ENCODE assay signal across 8 mouse cellular contexts in genomic region chr2:144527821-144528174, GRCm38 (mm10). TPM values are rescaled to one million over a fixed set of nuclear protein-coding genes. Genes with fewer than 3 reads are reported as not detected.
DNase-seq lines count a peak whose midpoint lies in the region; ATAC-seq lines count a peak whose summit lies in the region.

No protein-coding gene starts in this region.

- peak overlapping the region; percentile 77 for H3K4me2 ChIP-seq in neural tube, embryonic 11.5 days (ENCODE audit: low read depth)
- peak overlapping the region; percentile 50 for H3K4me2 ChIP-seq in forebrain, embryonic 11.5 days (ENCODE audit: low read depth, low read length, severe bottlenecking)
- peak overlapping the region; percentile 94 for H3K4me2 ChIP-seq in limb, embryonic 15.5 days
- H3K4me2 ChIP-seq in stomach, embryonic 14.5 days (replicated peaks; ENCODE audit: low read depth, low read length): peak overlapping the region; percentile 81

- no peaks in the 10 kb centered on the region; the same call in 1 of the 2 replicates for H3K4me1 ChIP-seq in neural tube, embryonic 11.5 days (ENCODE audit: control insufficient read depth, insufficient read depth, low read length)
- peaks cover 3% of the 10 kb centered on the region; the same call in 1 of the 2 replicates for H3K4me1 ChIP-seq in forebrain, embryonic 11.5 days (replicated peaks; ENCODE audit: control insufficient read depth, insufficient read depth, low read length)
- peaks cover 12% of the 10 kb centered on the region for H3K4me1 ChIP-seq in limb, embryonic 15.5 days
- peaks cover 12% of the 10 kb centered on the region for H3K4me1 ChIP-seq in stomach, embryonic 14.5 days (ENCODE audit: control insufficient read depth, insufficient read depth, low read length)

- H3K36me3 ChIP-seq in neural tube, embryonic 11.5 days (ENCODE audit: control insufficient read depth, insufficient read depth, low read length): 0 out of 2 replicates have a peak, but pooled peaks cover 5% of the 10 kb centered on the region
- H3K36me3 ChIP-seq in forebrain, embryonic 11.5 days (ENCODE audit: control insufficient read depth, insufficient read depth, low read length): no peaks in the 10 kb centered on the region; the same call in 1 of the 2 replicates
- H3K36me3 ChIP-seq in limb, embryonic 15.5 days: peaks cover 15% of the 10 kb centered on the region
- peaks cover 13% of the 10 kb centered on the region for H3K36me3 ChIP-seq in stomach, embryonic 14.5 days (ENCODE audit: control insufficient read depth, insufficient read depth, low read length)

- H3K27me3 ChIP-seq in neural tube, embryonic 11.5 days (ENCODE audit: control insufficient read depth, insufficient read depth, low read length): no peaks in the 10 kb centered on the region
- no peaks in the 10 kb centered on the region for H3K27me3 ChIP-seq in forebrain, embryonic 11.5 days (ENCODE audit: control insufficient read depth, insufficient read depth, low read length)
- H3K27me3 ChIP-seq in limb, embryonic 15.5 days: peaks cover 7% of the 10 kb centered on the region
- no peaks in the 10 kb centered on the region for H3K27me3 ChIP-seq in stomach, embryonic 14.5 days (ENCODE audit: control insufficient read depth, insufficient read depth, low read length)

- H3K27ac ChIP-seq in neural tube, embryonic 11.5 days (ENCODE audit: low read depth, low read length): peak overlapping the region; percentile 89
- peak overlapping the region; percentile 89 for H3K27ac ChIP-seq in forebrain, embryonic 11.5 days (ENCODE audit: low read depth, low read length)
- H3K27ac ChIP-seq in limb, embryonic 15.5 days: peak overlapping the region; percentile 86
- H3K27ac ChIP-seq in stomach, embryonic 14.5 days (ENCODE audit: low read length): peak overlapping the region; percentile 64

- peak; percentile 72 for ATAC-seq in neural tube, embryonic 11.5 days (ENCODE audit: insufficient read depth, low FRiP score, low TSS enrichment)
- ATAC-seq in forebrain, embryonic 11.5 days (replicated peaks; ENCODE audit: low FRiP score): peak; percentile 61
- no peak for ATAC-seq in limb, embryonic 15.5 days (ENCODE audit: insufficient number of reproducible peaks, low FRiP score, low TSS enrichment, low read depth)
- peak; percentile 34; the same call in 1 of the 2 replicates for ATAC-seq in stomach, embryonic 14.5 days (ENCODE audit: insufficient number of reproducible peaks, insufficient read depth, low FRiP score, low read depth)

- H3K4me3 ChIP-seq in neural tube, embryonic 11.5 days (ENCODE audit: low read depth, low read length): peak overlapping the region; percentile 84
- peak overlapping the region; percentile 90 for H3K4me3 ChIP-seq in forebrain, embryonic 11.5 days (ENCODE audit: low read depth, low read length)
- H3K4me3 ChIP-seq in limb, embryonic 15.5 days: peak overlapping the region; percentile 87
- peak overlapping the region; percentile 91 for H3K4me3 ChIP-seq in stomach, embryonic 14.5 days (ENCODE audit: low read depth, low read length)

- peak overlapping the region; percentile 80 for H3K9ac ChIP-seq in neural tube, embryonic 11.5 days (ENCODE audit: low read length)
- peak overlapping the region; percentile 82 for H3K9ac ChIP-seq in forebrain, embryonic 11.5 days (ENCODE audit: low read length)
- H3K9ac ChIP-seq in limb, embryonic 15.5 days: peak overlapping the region; percentile 89
- H3K9ac ChIP-seq in stomach, embryonic 14.5 days (replicated peaks; ENCODE audit: low read depth, low read length): peak overlapping the region; percentile 87

- no peak for DNase-seq in neural tube, embryonic 11.5 days (ENCODE audit: low spot score)
- no peak for DNase-seq in neural tube, embryonic 10.5 days (ENCODE audit: extremely low spot score, low spot score)
- no peak for DNase-seq in forebrain, embryonic 11.5 days (ENCODE audit: low spot score)
- DNase-seq in thymus, postnatal 0 days (ENCODE audit: low spot score): no peak
- no peak for DNase-seq in cerebellum, postnatal 10 days
- no peak for DNase-seq in ovary, postnatal 14 days (ENCODE audit: low spot score)

- no peaks in the 10 kb centered on the region for H3K9me3 ChIP-seq in neural tube, embryonic 11.5 days (ENCODE audit: control insufficient read depth, low read length)
- H3K9me3 ChIP-seq in forebrain, embryonic 11.5 days (ENCODE audit: control insufficient read depth, low read length): no peaks in the 10 kb centered on the region
- no peaks in the 10 kb centered on the region for H3K9me3 ChIP-seq in limb, embryonic 15.5 days
- no peaks in the 10 kb centered on the region for H3K9me3 ChIP-seq in stomach, embryonic 14.5 days (ENCODE audit: control insufficient read depth, low read depth, low read length)

- WGBS in neural tube, embryonic 11.5 days: 1% methylated on average over 24 of the region's 25 CpGs
- 0% methylated on average over 25 of the region's 25 CpGs for WGBS in forebrain, embryonic 11.5 days
- WGBS in limb, embryonic 15.5 days: under 1% methylated on average over 25 of the region's 25 CpGs
- under 1% methylated on average over 25 of the region's 25 CpGs for WGBS in stomach, embryonic 14.5 days

RNA-seq across cellular contexts. Expression of gene Polr3f, which starts 0.3 kb away (rescaled TPM):
- 29.8 and 32.4 TPM in 2 replicates for polyA plus RNA-seq in neural tube, embryonic 11.5 days (2014; fragmentation: Nextera tagmentation; extraction: Ambion mirVana)
- 34.2 and 36.9 TPM in 2 replicates for polyA plus RNA-seq in forebrain, embryonic 11.5 days (2014; fragmentation: Nextera tagmentation; extraction: Ambion mirVana)
- 21.9 and 22.3 TPM in 2 replicates for polyA plus RNA-seq in limb, embryonic 15.5 days (2015; fragmentation: Nextera tagmentation; extraction: Ambion mirVana)
- polyA plus RNA-seq in stomach, embryonic 14.5 days (2014; fragmentation: Nextera tagmentation; extraction: Ambion mirVana): 30.2 and 32.6 TPM in 2 replicates
- polyA plus RNA-seq in thymus, postnatal 0 days (2015; fragmentation: Nextera tagmentation; extraction: Ambion mirVana): 19.0 and 21.5 TPM in 2 replicates

RNA-seq across cellular contexts. Expression of gene Dzank1, which starts 0.6 kb away (rescaled TPM):
- 4.1 and 4.8 TPM in 2 replicates for polyA plus RNA-seq in neural tube, embryonic 11.5 days (2014; fragmentation: Nextera tagmentation; extraction: Ambion mirVana)
- 1.5 and 3.8 TPM in 2 replicates for polyA plus RNA-seq in forebrain, embryonic 11.5 days (2014; fragmentation: Nextera tagmentation; extraction: Ambion mirVana)
- 0.61 and 0.63 TPM in 2 replicates for polyA plus RNA-seq in limb, embryonic 15.5 days (2015; fragmentation: Nextera tagmentation; extraction: Ambion mirVana)
- 3.1 and 3.4 TPM in 2 replicates for polyA plus RNA-seq in stomach, embryonic 14.5 days (2014; fragmentation: Nextera tagmentation; extraction: Ambion mirVana)
- 0.25 and 0.63 TPM in 2 replicates for polyA plus RNA-seq in thymus, postnatal 0 days (2015; fragmentation: Nextera tagmentation; extraction: Ambion mirVana)

RNA-seq across cellular contexts. Expression of gene Rbbp9, which starts 22.9 kb away (rescaled TPM):
- 63.8 and 65.4 TPM in 2 replicates for polyA plus RNA-seq in neural tube, embryonic 11.5 days (2014; fragmentation: Nextera tagmentation; extraction: Ambion mirVana)
- polyA plus RNA-seq in forebrain, embryonic 11.5 days (2014; fragmentation: Nextera tagmentation; extraction: Ambion mirVana): 63.1 and 65.0 TPM in 2 replicates
- 57.8 and 61.2 TPM in 2 replicates for polyA plus RNA-seq in limb, embryonic 15.5 days (2015; fragmentation: Nextera tagmentation; extraction: Ambion mirVana)
- polyA plus RNA-seq in stomach, embryonic 14.5 days (2014; fragmentation: Nextera tagmentation; extraction: Ambion mirVana): 72.4 and 75.4 TPM in 2 replicates
- 18.6 and 21.0 TPM in 2 replicates for polyA plus RNA-seq in thymus, postnatal 0 days (2015; fragmentation: Nextera tagmentation; extraction: Ambion mirVana)

RNA-seq across cellular contexts. Expression of gene Sec23b, which starts 28.2 kb away (rescaled TPM):
- 113 and 127 TPM in 2 replicates for polyA plus RNA-seq in neural tube, embryonic 11.5 days (2014; fragmentation: Nextera tagmentation; extraction: Ambion mirVana)
- polyA plus RNA-seq in forebrain, embryonic 11.5 days (2014; fragmentation: Nextera tagmentation; extraction: Ambion mirVana): 122 TPM in 2 replicates
- polyA plus RNA-seq in limb, embryonic 15.5 days (2015; fragmentation: Nextera tagmentation; extraction: Ambion mirVana): 78.6 and 78.7 TPM in 2 replicates
- 80.6 and 85.8 TPM in 2 replicates for polyA plus RNA-seq in stomach, embryonic 14.5 days (2014; fragmentation: Nextera tagmentation; extraction: Ambion mirVana)
- 84.7 and 96.1 TPM in 2 replicates for polyA plus RNA-seq in thymus, postnatal 0 days (2015; fragmentation: Nextera tagmentation; extraction: Ambion mirVana)
